Mouse (Mus musculus) MEL (cell line): ENCODE measurements around the gene Nlrp3. TPM values are rescaled to one million over a fixed set of nuclear protein-coding genes. Genes with fewer than 3 reads are reported as not detected.

Source experiments
- DNase-seq: peaks from one replicate; pipeline ENCODE4 v3.0.0; 2011; ENCODE audit warnings: low read depth, low spot score
- H3K27ac ChIP-seq: 2 replicates; pipeline ENCODE4 v1.5.1; 2012; ENCODE audit warnings: low read depth, mild to moderate bottlenecking, control low read depth, low read length, moderate library complexity; ENCODE audit not compliant: control insufficient read depth
- H3K27me3 ChIP-seq, 2 experiments: fragments of 150-350 bp in 1 of 2; sonication (generic) in 1 of 2; 2 replicates each; pipeline ENCODE4 v1.6.1; 2012; ENCODE audit warnings: low read length in 2 of 2, mild to moderate bottlenecking in 2 of 2, improper control_type of control experiment in 1 of 2, moderate library complexity in 1 of 2; ENCODE audit not compliant: insufficient read depth in 2 of 2, control insufficient read depth in 1 of 2
- H3K36me3 ChIP-seq, 2 experiments: 2 replicates each; pipeline ENCODE4 v1.6.1; 2012 to 2014; ENCODE audit warnings: low read length in 2 of 2, improper control_type of control experiment in 1 of 2, inconsistent platforms in 1 of 2, mild to moderate bottlenecking in 1 of 2; ENCODE audit not compliant: insufficient read depth in 2 of 2, control insufficient read depth in 1 of 2
- H3K4me1 ChIP-seq, 2 experiments: fragments of 150-350 bp in 1 of 2; sonication (generic) in 1 of 2; 2 replicates each; pipeline ENCODE4 v1.6.1; 2012; ENCODE audit warnings: low read length in 2 of 2, improper control_type of control experiment in 1 of 2, mild to moderate bottlenecking in 1 of 2; ENCODE audit not compliant: insufficient read depth in 2 of 2, control insufficient read depth in 1 of 2
- H3K4me3 ChIP-seq, 2 experiments: fragments of 150-350 bp in 1 of 2; sonication (generic) in 1 of 2; 2 replicates each; pipeline ENCODE4 v1.5.1; 2012; ENCODE audit warnings: low read depth in 2 of 2, low read length in 2 of 2, mild to moderate bottlenecking in 2 of 2, moderate library complexity in 2 of 2, control low read depth in 1 of 2, improper control_type of control experiment in 1 of 2; ENCODE audit not compliant: control insufficient read depth in 1 of 2, insufficient read depth in 1 of 2
- H3K79me2 ChIP-seq: 2 replicates; pipeline ENCODE4 v1.6.1; 2012; ENCODE audit warnings: mild to moderate bottlenecking, low read length, moderate library complexity; ENCODE audit not compliant: control insufficient read depth, poor library complexity, insufficient read depth
- H3K9ac ChIP-seq: 2 replicates; pipeline ENCODE4 v1.6.1; 2012; ENCODE audit warnings: low read depth, mild to moderate bottlenecking, control low read depth, low read length, moderate library complexity; ENCODE audit not compliant: control insufficient read depth, poor library complexity, severe bottlenecking
- H3K9me3 ChIP-seq: fragments of 150-350 bp; sonication (generic); replicated peaks from 2 replicates; pipeline ENCODE4 v1.6.1; 2012; ENCODE audit warnings: mild to moderate bottlenecking, low read length, improper control_type of control experiment, moderate library complexity; ENCODE audit not compliant: insufficient read depth
- CHD1 ChIP-seq: IDR thresholded peaks from 2 replicates; pipeline ENCODE4 v1.6.1; 2012; ENCODE audit warnings: low read depth, mild to moderate bottlenecking, inconsistent platforms, low read length, improper control_type of control experiment
- CHD2 ChIP-seq: IDR thresholded peaks from 2 replicates; pipeline ENCODE4 v1.6.1; 2011; ENCODE audit warnings: low read length, improper control_type of control experiment
- CTCF ChIP-seq, 3 experiments: IDR thresholded peaks in 2 of 3; conservative IDR thresholded peaks in 1 of 3; 2 replicates each; pipeline ENCODE4 v1.5.1; 2011 to 2012; ENCODE audit warnings: low read length in 3 of 3, low read depth in 2 of 3, mild to moderate bottlenecking in 2 of 3, improper control_type of control experiment in 1 of 3, inconsistent platforms in 1 of 3, mixed read lengths in 1 of 3, moderate library complexity in 1 of 3; ENCODE audit not compliant: control insufficient read depth in 1 of 3, insufficient read depth in 1 of 3, poor library complexity in 1 of 3, severe bottlenecking in 1 of 3
- E2F4 ChIP-seq: IDR thresholded peaks from 2 replicates; pipeline ENCODE4 v1.6.1; 2011; ENCODE audit warnings: low read depth, low read length, improper control_type of control experiment, borderline replicate concordance
- ELF1 ChIP-seq: IDR thresholded peaks from 2 replicates; pipeline ENCODE4 v1.6.1; 2014; ENCODE audit warnings: low read depth, mild to moderate bottlenecking, inconsistent platforms, low read length, improper control_type of control experiment, moderate library complexity
- GABPA ChIP-seq: IDR thresholded peaks from 2 replicates; pipeline ENCODE4 v1.6.1; 2012; ENCODE audit warnings: low read depth, mild to moderate bottlenecking, inconsistent platforms, low read length, improper control_type of control experiment, moderate library complexity
- GATA1 ChIP-seq: IDR thresholded peaks from 2 replicates; pipeline ENCODE4 v1.6.1; 2011; ENCODE audit warnings: low read depth, low read length, improper control_type of control experiment
- JUND ChIP-seq: IDR thresholded peaks from 2 replicates; pipeline ENCODE4 v1.6.1; 2011; ENCODE audit warnings: low read depth, mild to moderate bottlenecking, improper control_type of control experiment, low read length
- MAFK ChIP-seq: IDR thresholded peaks from 2 replicates; pipeline ENCODE4 v1.6.1; 2011; ENCODE audit warnings: low read depth, mild to moderate bottlenecking, low read length, improper control_type of control experiment, borderline replicate concordance
- MAZ ChIP-seq: IDR thresholded peaks from 2 replicates; pipeline ENCODE4 v1.6.1; 2012; ENCODE audit warnings: low read depth, mild to moderate bottlenecking, inconsistent platforms, low read length, improper control_type of control experiment
- MEF2A ChIP-seq: IDR thresholded peaks from 2 replicates; pipeline ENCODE4 v1.6.1; 2014; ENCODE audit warnings: low read depth, mild to moderate bottlenecking, inconsistent platforms, low read length, improper control_type of control experiment; ENCODE audit not compliant: poor library complexity, insufficient replicate concordance, severe bottlenecking; ENCODE audit errors: extremely low read depth
- MXI1 ChIP-seq: IDR thresholded peaks from 2 replicates; pipeline ENCODE4 v1.6.1; 2011; ENCODE audit warnings: mild to moderate bottlenecking, low read depth, low read length, improper control_type of control experiment
- NRF1 ChIP-seq: IDR thresholded peaks from 2 replicates; pipeline ENCODE4 v1.6.1; 2014; ENCODE audit warnings: low read depth, mild to moderate bottlenecking, inconsistent platforms, low read length, improper control_type of control experiment, moderate library complexity; ENCODE audit not compliant: poor library complexity, insufficient read depth, severe bottlenecking
- POLR2A ChIP-seq, 2 experiments: IDR thresholded peaks; 2 replicates each; pipeline ENCODE4 v1.6.1; 2011 to 2012; ENCODE audit warnings: low read length in 2 of 2, mild to moderate bottlenecking in 2 of 2, control low read depth in 1 of 2, improper control_type of control experiment in 1 of 2, low read depth in 1 of 2, moderate library complexity in 1 of 2; ENCODE audit not compliant: control insufficient read depth in 1 of 2, insufficient read depth in 1 of 2, poor library complexity in 1 of 2
- POLR2AphosphoS2 ChIP-seq: IDR thresholded peaks from 2 replicates; pipeline ENCODE4 v1.6.1; 2011; ENCODE audit warnings: low read length, improper control_type of control experiment
- POLR2AphosphoS5 ChIP-seq: IDR thresholded peaks from 2 replicates; pipeline ENCODE4 v1.6.1; 2012; ENCODE audit warnings: low read depth, borderline replicate concordance, mild to moderate bottlenecking, inconsistent platforms, low read length, moderate library complexity, mixed read lengths
- RAD21 ChIP-seq: IDR thresholded peaks from 2 replicates; pipeline ENCODE4 v1.6.1; 2011; ENCODE audit warnings: mild to moderate bottlenecking, low read depth, low read length, improper control_type of control experiment
- RCOR1 ChIP-seq: IDR thresholded peaks from 2 replicates; pipeline ENCODE4 v1.6.1; 2012; ENCODE audit warnings: low read depth, mild to moderate bottlenecking, inconsistent platforms, low read length, improper control_type of control experiment
- SIN3A ChIP-seq: IDR thresholded peaks from 2 replicates; pipeline ENCODE4 v1.6.1; 2012; ENCODE audit warnings: low read length, improper control_type of control experiment, inconsistent platforms
- TAL1 ChIP-seq: IDR thresholded peaks from 2 replicates; pipeline ENCODE4 v1.6.1; 2012; ENCODE audit warnings: mild to moderate bottlenecking, inconsistent platforms, low read length, moderate library complexity, mixed read lengths
- TBP ChIP-seq: IDR thresholded peaks from 2 replicates; pipeline ENCODE4 v1.8.0; 2011; ENCODE audit warnings: low read depth, low read length, improper control_type of control experiment
- TCF12 ChIP-seq: IDR thresholded peaks from 2 replicates; pipeline ENCODE4 v1.6.1; 2014; ENCODE audit warnings: low read depth, mild to moderate bottlenecking, inconsistent platforms, low read length, improper control_type of control experiment, moderate library complexity
- UBTF ChIP-seq: IDR thresholded peaks from 2 replicates; pipeline ENCODE4 v1.6.1; 2012; ENCODE audit warnings: low read depth, mild to moderate bottlenecking, inconsistent platforms, low read length, improper control_type of control experiment, moderate library complexity, borderline replicate concordance; ENCODE audit not compliant: insufficient read depth
- polyA plus RNA-seq, 2 experiments: library from polyadenylated mRNA; stranded (reverse) in 1 of 2; unstranded in 1 of 2; fragments of >175 nt in 1 of 2; fragments of >200 nt in 1 of 2; gene quantifications; 2 replicates each; pipeline versions ENCODE4 v1.2.1 to v1.2.4; 2012; ENCODE audit warnings: low replicate concordance in 2 of 2, low read depth in 1 of 2; ENCODE audit not compliant: insufficient read length in 2 of 2, insufficient read depth in 1 of 2, missing spikeins in 1 of 2
- total RNA-seq: library from RNA; depleted of rRNA; stranded (reverse); fragments of 300-350 nt; gene quantifications from 2 replicates; pipeline ENCODE4 v1.2.3, GENCODE M21; 2012

Nlrp3 gene
- total and polyA plus RNA-seq, 3 experiments, result not detected

GRCm38 (mm10) chr11:59505839-59506712, 35.3 kb upstream of the Nlrp3 start (continued):
- TF ChIP-seq RCOR1 (no peak), POLR2AphosphoS5 (no peak), TBP (peak; percentile 63; the same call in 1 of the 2 replicates), JUND (no peak), GATA1 (no peak), TAL1 (no peak), POLR2A (IDR thresholded peaks at IDR 0.05; ENCODE audit: control insufficient read depth in 1 of 2, insufficient read depth in 1 of 2, low read depth in 1 of 2, low read length in 2 of 2, poor library complexity in 1 of 2) (peak; percentile 34 to 56; a peak in 1 of 4 replicates), CHD1 (no peak)

GRCm38 (mm10) chr11:59506713-59507074, 34.7 kb upstream of the Nlrp3 start:
- peak overlapping the region; percentile 97 for H3K9ac ChIP-seq
- no peak overlapping the region for H3K27ac ChIP-seq
- H3K79me2 ChIP-seq, result peaks cover 17% of the 10 kb centered on the region
- H3K4me3 ChIP-seq, result peak overlapping the region; percentile 84 to 85
- no peak for DNase-seq
- no peaks in the 10 kb centered on the region for H3K27me3 ChIP-seq
- H3K4me1 ChIP-seq, result peaks cover 4 to 26% of the 10 kb centered on the region in 2 experiments
- TF ChIP-seq POLR2AphosphoS5 (no peak), RAD21 (no peak), CHD2 (no peak)
- TF ChIP-seq, all 39 proteins: peak for 0
- Histone ChIP-seq H3K36me3 (peaks cover 12 to 18% of the 10 kb centered on the region in 2 experiments), H3K9me3 (no peaks in the 10 kb centered on the region)

- TF ChIP-seq MXI1 (no peak), JUND (no peak), GATA1 (no peak)
- TF ChIP-seq, all 39 proteins: peak for 0
Measured at GRCm38 (mm10) chr11:59511558-59511957, 29.8 kb upstream of the Nlrp3 start.

GRCm38 (mm10) chr11:59512733-59513132, 28.6 kb upstream of the Nlrp3 start:
- Histone ChIP-seq H3K9ac (no peak overlapping the region), H3K9me3 (no peaks in the 10 kb centered on the region), H3K4me1 (peaks cover 0 to 6% of the 10 kb centered on the region in 2 experiments; a peak in 3 of 4 replicates), H3K4me3 (no peak overlapping the region), H3K79me2 (no peaks in the 10 kb centered on the region), H3K27ac (no peak overlapping the region), H3K27me3 (no peaks in the 10 kb centered on the region), H3K36me3 (peaks cover 0 to 2% of the 10 kb centered on the region in 2 experiments; a peak in 2 of 4 replicates)
- DNase-seq, result no peak
- TF ChIP-seq SIN3A, result no peak
- no peak for TF ChIP-seq TAL1
- TF ChIP-seq POLR2AphosphoS2, result no peak
- TF ChIP-seq CHD1, result no peak
- TF ChIP-seq MAFK, result no peak
- no peak for TF ChIP-seq GATA1
- TF ChIP-seq MEF2A, result no peak
- TF ChIP-seq GABPA, result no peak
- TF ChIP-seq E2F4, result no peak
- no peak for TF ChIP-seq UBTF
- TF ChIP-seq ELF1, result no peak
- no peak for TF ChIP-seq CTCF (IDR thresholded peaks at IDR 0.05 in 2 of 3, conservative IDR thresholded peaks at IDR 0.05 in 1 of 3; ENCODE audit: control insufficient read depth in 1 of 3, insufficient read depth in 1 of 3, low read depth in 2 of 3, low read length in 3 of 3, poor library complexity in 1 of 3, severe bottlenecking in 1 of 3)
- no peak for TF ChIP-seq NRF1
- TF ChIP-seq TCF12, result no peak
- no peak for TF ChIP-seq MAZ

More at GRCm38 (mm10) chr11:59511558-59511957, 29.8 kb upstream of the Nlrp3 start:
- Histone ChIP-seq H3K9me3 (no peaks in the 10 kb centered on the region), H3K36me3 (no peaks in the 10 kb centered on the region), H3K4me3 (no peak overlapping the region), H3K27ac (no peak overlapping the region), H3K27me3 (no peaks in the 10 kb centered on the region), H3K4me1 (no peaks in the 10 kb centered on the region), H3K9ac (no peak overlapping the region), H3K79me2 (no peaks in the 10 kb centered on the region; the same call in 1 of the 2 replicates)
- no peak for DNase-seq
